Mouse (Mus musculus): ENCODE results near the gene Il24. TPM values are rescaled to one million over a fixed set of nuclear protein-coding genes. Genes with fewer than 3 reads are reported as not detected.

Il24 gene
- polyA plus RNA-seq, 1 experiment from 2014 or later = not detected

- Histone ChIP-seq H3K4me2 (peak overlapping the region; percentile 58), H3K27ac (replicated peaks) (no peak overlapping the region), H3K9ac (no peak overlapping the region), H3K4me3 (replicated peaks) (peak overlapping the region; percentile 32), H3K4me1 (replicated peaks) (peaks cover 3% of the 10 kb centered on the region; the same call in 1 of the 2 replicates), H3K36me3 (replicated peaks) (no peaks in the 10 kb centered on the region), H3K9me3 (replicated peaks) (no peaks in the 10 kb centered on the region), H3K27me3 (peaks cover 35% of the 10 kb centered on the region)
- WGBS (ENCODE audit: insufficient replicate concordance) = 2% methylated on average over 43 of the region's 43 CpGs
- no peak for ATAC-seq (ENCODE audit: insufficient read depth)
Observed at GRCm38 (mm10) chr1:130877889-130878614, 9.2 kb downstream of the Il24 start.

GRCm38 (mm10) chr1:130876931-130877509, 10.2 kb downstream of the Il24 start:
- 11% methylated on average over 3 of the region's 3 CpGs for WGBS (ENCODE audit: insufficient replicate concordance)
- Histone ChIP-seq H3K27ac (replicated peaks) (no peak overlapping the region), H3K36me3 (replicated peaks) (no peaks in the 10 kb centered on the region), H3K9me3 (replicated peaks) (no peaks in the 10 kb centered on the region), H3K4me2 (no peak overlapping the region), H3K4me3 (replicated peaks) (no peak overlapping the region), H3K4me1 (replicated peaks) (peaks cover 3% of the 10 kb centered on the region; the same call in 1 of the 2 replicates), H3K9ac (no peak overlapping the region), H3K27me3 (peaks cover 35% of the 10 kb centered on the region)
- no peak for ATAC-seq (ENCODE audit: insufficient read depth)

GRCm38 (mm10) chr1:130875910-130876309, 11.3 kb downstream of the Il24 start:
- Histone ChIP-seq H3K4me3 (replicated peaks) (no peak overlapping the region), H3K27ac (replicated peaks) (no peak overlapping the region), H3K27me3 (peaks cover 35% of the 10 kb centered on the region), H3K36me3 (replicated peaks) (no peaks in the 10 kb centered on the region), H3K9ac (no peak overlapping the region), H3K4me2 (no peak overlapping the region), H3K9me3 (replicated peaks) (no peaks in the 10 kb centered on the region), H3K4me1 (replicated peaks) (peaks cover 3% of the 10 kb centered on the region; the same call in 1 of the 2 replicates)
- no peak for ATAC-seq (ENCODE audit: insufficient read depth)
- 43% methylated on average over 3 of the region's 3 CpGs for WGBS (ENCODE audit: insufficient replicate concordance)

DNA sequence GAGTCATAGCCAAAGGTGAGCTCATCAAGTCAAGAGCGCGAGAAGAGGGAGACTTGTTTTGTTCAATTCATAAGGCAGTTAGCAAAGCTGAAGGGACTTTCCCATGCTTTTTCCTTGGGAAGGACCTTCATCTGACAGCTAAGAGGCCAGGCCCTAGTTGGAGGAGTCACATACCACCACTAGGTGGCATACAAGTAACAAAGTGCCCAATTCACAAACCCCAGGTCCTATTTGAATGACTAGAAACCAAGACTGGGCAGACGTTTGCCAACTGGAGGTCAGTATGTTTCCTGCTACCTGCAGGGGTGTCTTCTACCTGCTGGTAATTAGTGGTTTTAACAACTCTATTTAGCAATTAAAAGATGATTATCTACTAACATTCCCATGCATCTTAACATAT, 12.1 kb downstream of the Il24 start:
- no peak overlapping the region for H3K4me2 ChIP-seq
- H3K9ac ChIP-seq = no peak overlapping the region
- H3K36me3 ChIP-seq (replicated peaks) = no peaks in the 10 kb centered on the region
- H3K4me1 ChIP-seq (replicated peaks) = peaks cover 3% of the 10 kb centered on the region; the same call in 1 of the 2 replicates
- WGBS (ENCODE audit: insufficient replicate concordance) = 37% methylated on average over 3 of the region's 3 CpGs
- no peak for ATAC-seq (ENCODE audit: insufficient read depth)
- peaks cover 31% of the 10 kb centered on the region for H3K27me3 ChIP-seq
- H3K27ac ChIP-seq (replicated peaks) = no peak overlapping the region
- H3K9me3 ChIP-seq (replicated peaks) = no peaks in the 10 kb centered on the region
- H3K4me3 ChIP-seq (replicated peaks) = no peak overlapping the region

GRCm38 (mm10) chr1:130872912-130873311, 14.3 kb downstream of the Il24 start:
- Histone ChIP-seq H3K27ac (replicated peaks) (no peak overlapping the region), H3K4me1 (replicated peaks) (no peaks in the 10 kb centered on the region; the same call in 1 of the 2 replicates), H3K4me3 (replicated peaks) (no peak overlapping the region), H3K9me3 (replicated peaks) (no peaks in the 10 kb centered on the region), H3K36me3 (replicated peaks) (no peaks in the 10 kb centered on the region), H3K27me3 (peaks cover 10% of the 10 kb centered on the region), H3K9ac (no peak overlapping the region), H3K4me2 (no peak overlapping the region)
- ATAC-seq (ENCODE audit: insufficient read depth) = no peak
- 10% methylated on average over 2 of the region's 2 CpGs for WGBS (ENCODE audit: insufficient replicate concordance)

GRCm38 (mm10) chr1:130865541-130866221, 21.6 kb downstream of the Il24 start, which contains the start of gene Fcmr:
Fcmr (plus strand) TSS chr1:130865669.
- H3K9ac ChIP-seq = no peak within 1 kb of the TSS
- H3K4me2 ChIP-seq = no peak within 1 kb of the TSS
- no peaks in the 10 kb centered on the region for H3K36me3 ChIP-seq (replicated peaks)
- H3K9me3 ChIP-seq (replicated peaks) = no peaks in the 10 kb centered on the region
- 66% methylated on average over 7 of the region's 7 CpGs for WGBS (ENCODE audit: insufficient replicate concordance)
- ATAC-seq (ENCODE audit: insufficient read depth) = no peak
- H3K4me3 ChIP-seq (replicated peaks) = no peak within 1 kb of the TSS
- H3K27ac ChIP-seq (replicated peaks) = no peak within 1 kb of the TSS
- H3K4me1 ChIP-seq (replicated peaks) = no peaks in the 10 kb centered on the region
- H3K27me3 ChIP-seq = no peaks in the 10 kb centered on the region

- Histone ChIP-seq H3K36me3 (replicated peaks) (no peaks in the 10 kb centered on the region), H3K9ac (no peak overlapping the region), H3K4me2 (no peak overlapping the region), H3K27ac (replicated peaks) (no peak overlapping the region), H3K9me3 (replicated peaks) (no peaks in the 10 kb centered on the region), H3K27me3 (no peaks in the 10 kb centered on the region), H3K4me3 (replicated peaks) (no peak overlapping the region), H3K4me1 (replicated peaks) (no peaks in the 10 kb centered on the region)
- ATAC-seq (ENCODE audit: insufficient read depth) = no peak
- 65% methylated on average over 5 of the region's 5 CpGs for WGBS (ENCODE audit: insufficient replicate concordance)
Observed at GRCm38 (mm10) chr1:130864741-130865140, 22.5 kb downstream of the Il24 start.

- Histone ChIP-seq H3K9me3 (replicated peaks) (no peaks in the 10 kb centered on the region), H3K36me3 (replicated peaks) (no peaks in the 10 kb centered on the region), H3K4me2 (no peak overlapping the region), H3K27ac (replicated peaks) (no peak overlapping the region), H3K9ac (no peak overlapping the region), H3K4me1 (replicated peaks) (no peaks in the 10 kb centered on the region), H3K4me3 (replicated peaks) (no peak overlapping the region), H3K27me3 (no peaks in the 10 kb centered on the region)
- no peak for ATAC-seq (ENCODE audit: insufficient read depth)
- 22% methylated on average over 4 of the region's 4 CpGs for WGBS (ENCODE audit: insufficient replicate concordance)
Observed at GRCm38 (mm10) chr1:130864238-130864637, 23.0 kb downstream of the Il24 start.

GRCm38 (mm10) chr1:130857456-130857855, 29.8 kb downstream of the Il24 start:
- no peak overlapping the region for H3K4me3 ChIP-seq (replicated peaks)
- H3K27me3 ChIP-seq = no peaks in the 10 kb centered on the region
- no peak overlapping the region; the same call in 1 of the 2 replicates for H3K27ac ChIP-seq (replicated peaks)
- no peak overlapping the region for H3K9ac ChIP-seq
- H3K9me3 ChIP-seq (replicated peaks) = no peaks in the 10 kb centered on the region
- no peaks in the 10 kb centered on the region for H3K36me3 ChIP-seq (replicated peaks)
- WGBS (ENCODE audit: insufficient replicate concordance) = 69% methylated on average over 4 of the region's 4 CpGs
- no peak overlapping the region for H3K4me2 ChIP-seq
- no peaks in the 10 kb centered on the region for H3K4me1 ChIP-seq (replicated peaks)
- ATAC-seq (ENCODE audit: insufficient read depth) = 0 out of 2 replicates have a peak, but pooled peaks have one; percentile 34

DNA sequence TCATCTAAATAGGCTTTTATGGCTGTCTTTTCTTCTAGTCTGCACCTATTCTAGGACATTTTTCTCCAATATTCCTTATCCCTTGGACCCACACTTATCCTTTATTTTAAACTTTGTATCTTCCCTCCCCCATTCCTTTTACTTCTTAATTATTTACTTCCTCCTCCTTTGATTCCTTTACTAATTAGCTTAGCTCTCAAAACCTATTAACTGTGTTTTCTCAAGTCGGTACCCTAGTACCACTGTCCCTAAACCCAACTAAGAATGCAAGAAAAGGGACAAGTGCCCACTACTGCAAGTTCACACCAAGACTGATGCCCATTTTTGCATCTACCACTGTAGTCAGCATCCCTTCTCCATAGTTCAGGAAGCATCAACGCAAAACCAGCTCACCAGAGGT, 31.5 kb downstream of the Il24 start:
- 61% methylated on average over 2 of the region's 2 CpGs for WGBS (ENCODE audit: insufficient replicate concordance)
- H3K27ac ChIP-seq (replicated peaks) = no peak overlapping the region
- ATAC-seq (ENCODE audit: insufficient read depth) = no peak
- H3K9me3 ChIP-seq (replicated peaks) = no peaks in the 10 kb centered on the region
- H3K4me3 ChIP-seq (replicated peaks) = no peak overlapping the region
- H3K36me3 ChIP-seq (replicated peaks) = no peaks in the 10 kb centered on the region
- H3K4me2 ChIP-seq = no peak overlapping the region
- no peak overlapping the region for H3K9ac ChIP-seq
- H3K27me3 ChIP-seq = no peaks in the 10 kb centered on the region
- H3K4me1 ChIP-seq (replicated peaks) = no peaks in the 10 kb centered on the region

DNA sequence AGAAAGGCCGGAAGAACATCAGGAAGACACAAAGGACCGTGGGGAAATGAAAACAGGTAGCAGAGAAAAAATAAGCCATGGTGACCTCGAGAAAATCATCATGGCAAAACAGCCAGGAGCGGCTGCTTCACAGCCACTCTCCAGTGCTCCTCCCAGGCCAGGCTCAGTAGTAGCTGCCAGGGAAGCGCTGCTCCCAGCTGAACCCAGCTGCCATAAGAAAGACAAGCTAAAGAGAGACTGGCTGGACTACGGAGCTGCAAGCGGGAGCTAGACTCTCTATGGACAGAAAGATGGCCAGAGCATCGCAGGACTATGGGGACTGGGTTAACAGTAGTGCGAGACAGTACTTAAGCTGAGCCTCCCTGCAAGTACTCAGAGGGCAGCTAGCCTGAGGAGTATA, 32.4 kb downstream of the Il24 start:
- Histone ChIP-seq H3K36me3 (replicated peaks) (no peaks in the 10 kb centered on the region), H3K9me3 (replicated peaks) (no peaks in the 10 kb centered on the region), H3K27me3 (no peaks in the 10 kb centered on the region), H3K4me2 (no peak overlapping the region), H3K4me3 (replicated peaks) (no peak overlapping the region), H3K4me1 (replicated peaks) (no peaks in the 10 kb centered on the region), H3K9ac (no peak overlapping the region), H3K27ac (replicated peaks) (no peak overlapping the region)
- no peak for ATAC-seq (ENCODE audit: insufficient read depth)
- WGBS (ENCODE audit: insufficient replicate concordance) = 65% methylated on average over 9 of the region's 9 CpGs

All from liver, embryonic 15.5 days (tissue).